8 mouse cellular contexts compared by ENCODE assay signal in the genomic region with DNA sequence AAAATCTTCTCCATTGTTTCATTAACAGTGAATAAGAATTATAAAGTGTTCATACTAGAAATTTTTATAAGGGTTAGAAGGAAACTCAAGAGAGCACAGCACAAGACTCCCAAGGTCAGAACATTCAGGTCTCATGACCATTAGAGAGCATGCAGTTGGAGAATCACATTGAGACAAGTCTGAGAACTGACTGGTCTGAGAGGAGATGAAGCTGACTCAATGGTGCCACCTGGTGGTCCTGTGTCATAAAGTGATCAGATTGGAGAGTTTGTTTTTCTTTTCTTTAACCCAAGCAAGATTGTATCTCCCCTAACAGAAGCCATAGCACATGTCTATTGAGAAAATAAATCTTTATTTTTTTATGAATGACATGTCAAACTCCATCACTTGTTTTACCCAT.
DNase-seq lines count a peak whose midpoint lies in the region; ATAC-seq and TF ChIP-seq lines count a peak whose summit lies in the region.
"Had no signal": no experiment of that assay in that cellular context is flagged by ENCODE, and none has a peak within 500 bp of the region (broad histone marks: within the 10 kb centered on the region; RNA-seq: fewer than 3 reads in every experiment).

No protein-coding gene starts in this region.

- TF ChIP-seq CTCF in lung, postnatal 0 days (IDR thresholded peaks at IDR 0.05) = peak; percentile 76

- DNase-seq in Muller cell, postnatal 12 days (ENCODE audit: inconsistent ontology term) = peak; percentile 71
- DNase-seq in adrenal gland, postnatal 36 days = peak; percentile 43 to 72
- peak; percentile 67 for DNase-seq in embryonic facial prominence, embryonic 14.5 days (ENCODE audit: low spot score)
- peak; percentile 63 for DNase-seq in hindbrain, embryonic 10.5 days (ENCODE audit: low spot score)
- peak; percentile 72 for DNase-seq in layer of hippocampus, adult 9-10 months (ENCODE audit: low spot score)
- DNase-seq in lung, postnatal 0 days (ENCODE audit: low spot score) = peak; percentile 76
- DNase-seq in retina, postnatal 7 days (ENCODE audit: low read depth, low spot score) = peak; percentile 49

- no peak overlapping the region for H3K27ac ChIP-seq in embryonic facial prominence, embryonic 14.5 days (replicated peaks; ENCODE audit: low read depth, low read length)
- no peak overlapping the region for H3K27ac ChIP-seq in hindbrain, embryonic 10.5 days
- no peak overlapping the region for H3K27ac ChIP-seq in lung, postnatal 0 days (ENCODE audit: low read length)
- H3K27ac ChIP-seq: limb, embryonic 15.5 days had no signal

- no peaks in the 10 kb centered on the region for H3K36me3 ChIP-seq in embryonic facial prominence, embryonic 14.5 days (ENCODE audit: control insufficient read depth, insufficient read depth, low read length)
- no peaks in the 10 kb centered on the region for H3K36me3 ChIP-seq in hindbrain, embryonic 10.5 days
- H3K36me3 ChIP-seq in lung, postnatal 0 days (ENCODE audit: insufficient read depth, low read length) = no peaks in the 10 kb centered on the region
- H3K36me3 ChIP-seq: limb, embryonic 15.5 days had no signal

- no peaks in the 10 kb centered on the region for H3K4me1 ChIP-seq in embryonic facial prominence, embryonic 14.5 days (ENCODE audit: control insufficient read depth, insufficient read depth, low read length)
- H3K4me1 ChIP-seq in hindbrain, embryonic 10.5 days (replicated peaks) = no peaks in the 10 kb centered on the region
- H3K4me1 ChIP-seq in lung, postnatal 0 days (ENCODE audit: insufficient read depth, low read depth, low read length) = no peaks in the 10 kb centered on the region
- H3K4me1 ChIP-seq: limb, embryonic 15.5 days had no signal

- no peak overlapping the region for H3K9ac ChIP-seq in embryonic facial prominence, embryonic 14.5 days (ENCODE audit: low read depth, low read length)
- H3K9ac ChIP-seq in lung, postnatal 0 days (replicated peaks; ENCODE audit: low read depth) = no peak overlapping the region
- H3K9ac ChIP-seq: limb, embryonic 15.5 days had no signal

- no peaks in the 10 kb centered on the region for H3K27me3 ChIP-seq in embryonic facial prominence, embryonic 14.5 days (replicated peaks; ENCODE audit: control insufficient read depth, insufficient read depth, low read length)
- H3K27me3 ChIP-seq in hindbrain, embryonic 10.5 days (ENCODE audit: insufficient read depth, poor library complexity, severe bottlenecking) = no peaks in the 10 kb centered on the region
- H3K27me3 ChIP-seq in lung, postnatal 0 days (replicated peaks; ENCODE audit: insufficient read depth, low read length) = no peaks in the 10 kb centered on the region
- H3K27me3 ChIP-seq: limb, embryonic 15.5 days had no signal

- no peak overlapping the region for H3K4me2 ChIP-seq in embryonic facial prominence, embryonic 14.5 days (ENCODE audit: low read depth, low read length)
- no peak overlapping the region for H3K4me2 ChIP-seq in lung, postnatal 0 days (replicated peaks; ENCODE audit: low read depth, low read length)
- H3K4me2 ChIP-seq: limb, embryonic 15.5 days had no signal

- no peak overlapping the region for H3K4me3 ChIP-seq in embryonic facial prominence, embryonic 14.5 days (ENCODE audit: low read depth, low read length)
- H3K4me3 ChIP-seq in hindbrain, embryonic 10.5 days = no peak overlapping the region
- H3K4me3 ChIP-seq in lung, postnatal 0 days (ENCODE audit: low read depth, low read length) = no peak overlapping the region
- H3K4me3 ChIP-seq: limb, embryonic 15.5 days had no signal

- no peak for TF ChIP-seq EP300 in lung, postnatal 0 days (IDR thresholded peaks at IDR 0.05)

- ATAC-seq in embryonic facial prominence, embryonic 14.5 days (ENCODE audit: low read depth) = no peak
- no peak for ATAC-seq in lung, postnatal 0 days

- no peaks in the 10 kb centered on the region for H3K9me3 ChIP-seq in embryonic facial prominence, embryonic 14.5 days (ENCODE audit: control insufficient read depth, low read length)
- H3K9me3 ChIP-seq in hindbrain, embryonic 10.5 days = no peaks in the 10 kb centered on the region
- no peaks in the 10 kb centered on the region for H3K9me3 ChIP-seq in lung, postnatal 0 days (ENCODE audit: low read length)
- H3K9me3 ChIP-seq: limb, embryonic 15.5 days had no signal
